Mouse (Mus musculus): ENCODE measurements at regions not wholly inside any gene's neighbourhood (a gene's known extent, or its start where the extent isn't known, plus 50 kb on each side); places are given as distances from the start of the nearest gene placed in this dataset.

- CTCF ChIA-PET = no interaction called here
Observed at GRCm38 (mm10) chr13:60123964-60124363, 53.2 kb downstream of the Gas1 start.

GRCm38 (mm10) chr13:60123174-60123587, 54.0 kb downstream of the Gas1 start:
- CTCF ChIA-PET = no interaction called here

- CTCF ChIA-PET = no interaction called here
Observed at GRCm38 (mm10) chr13:60122341-60123173, 54.6 kb downstream of the Gas1 start.

GRCm38 (mm10) chr13:60111465-60111864, 65.7 kb downstream of the Gas1 start:
- CTCF ChIA-PET = no interaction called here

DNA sequence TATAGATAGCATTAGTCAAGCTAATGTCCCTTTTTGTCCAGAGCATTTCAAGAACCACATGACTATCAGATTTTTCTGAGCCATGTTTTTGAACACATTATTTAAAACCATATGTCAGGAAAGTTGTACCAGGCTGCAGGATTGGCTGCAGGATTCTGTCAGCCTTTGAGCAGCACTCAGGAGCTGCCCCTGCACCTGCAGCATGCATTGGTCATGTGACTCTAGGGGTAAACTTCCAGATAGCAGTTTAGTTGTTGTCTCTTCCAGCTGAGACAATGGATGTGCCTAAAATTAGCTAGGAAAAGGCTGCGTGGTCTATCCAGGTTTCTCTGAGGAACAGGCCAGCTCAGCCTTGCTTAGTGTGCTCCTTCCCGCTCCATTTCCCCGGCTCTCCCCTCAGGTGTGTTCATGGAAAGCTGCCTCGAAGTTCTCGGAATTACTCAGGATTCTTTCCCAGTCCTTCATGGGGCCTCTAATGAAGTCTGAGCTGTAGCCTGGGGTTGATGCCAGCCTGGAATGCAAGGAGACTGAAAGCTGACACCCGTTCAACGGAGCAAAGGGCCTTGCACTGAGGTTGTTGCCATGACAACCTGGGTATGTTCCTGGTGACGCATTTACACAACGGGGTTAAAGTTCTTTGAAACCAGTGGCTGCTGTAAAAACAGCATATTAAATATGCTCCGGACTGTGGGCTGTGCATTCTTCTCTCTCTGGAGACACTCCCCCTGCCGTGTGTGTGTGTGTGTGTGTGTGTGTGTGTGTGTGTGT, 66.9 kb downstream of the Gas1 start:
- CTCF ChIA-PET = no interaction called here

DNA sequence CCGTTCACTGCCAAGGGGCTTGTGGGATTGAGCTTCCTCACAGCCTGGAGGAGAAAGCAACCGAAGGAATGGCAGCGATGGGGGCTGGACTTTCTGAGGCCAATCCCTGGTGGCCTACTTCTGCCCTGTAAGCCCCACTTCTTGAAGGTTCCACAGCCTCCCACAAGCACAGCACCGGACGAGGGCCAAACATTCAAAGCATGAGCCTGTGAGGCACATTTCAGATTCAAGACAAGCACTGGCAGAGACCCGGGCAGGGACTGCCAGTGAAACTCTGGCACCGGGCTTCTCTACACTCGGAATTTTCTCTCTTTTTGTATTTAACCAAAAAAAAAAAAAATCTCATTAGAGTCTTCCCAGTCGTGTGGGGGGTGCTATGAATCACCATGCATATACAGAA, 71.9 kb downstream of the Gas1 start:
- CTCF ChIA-PET = no interaction called here

DNA sequence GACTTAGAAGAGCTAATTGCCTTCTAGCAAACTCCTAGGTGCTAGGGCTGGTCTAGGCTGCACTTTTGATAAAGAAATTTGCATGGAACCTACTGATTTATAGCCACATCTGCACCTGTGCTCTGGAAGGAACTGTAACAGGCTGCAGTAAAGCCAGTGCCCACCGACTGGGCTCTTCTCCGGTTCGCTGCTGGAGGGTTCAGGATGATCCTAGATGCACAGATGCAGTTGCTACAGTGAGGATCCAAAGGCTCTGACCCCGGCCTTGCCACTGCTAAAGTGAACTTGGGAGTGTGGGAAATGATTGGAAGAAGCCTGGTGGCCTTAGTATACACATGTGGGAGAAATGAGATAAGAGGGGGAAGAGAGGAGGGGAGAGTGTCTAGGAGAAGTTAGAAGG, 75.5 kb downstream of the Gas1 start:
- CTCF ChIA-PET = no interaction called here

- CTCF ChIA-PET = no interaction called here
Observed at GRCm38 (mm10) chr13:60100130-60101112, 76.7 kb downstream of the Gas1 start.

DNA sequence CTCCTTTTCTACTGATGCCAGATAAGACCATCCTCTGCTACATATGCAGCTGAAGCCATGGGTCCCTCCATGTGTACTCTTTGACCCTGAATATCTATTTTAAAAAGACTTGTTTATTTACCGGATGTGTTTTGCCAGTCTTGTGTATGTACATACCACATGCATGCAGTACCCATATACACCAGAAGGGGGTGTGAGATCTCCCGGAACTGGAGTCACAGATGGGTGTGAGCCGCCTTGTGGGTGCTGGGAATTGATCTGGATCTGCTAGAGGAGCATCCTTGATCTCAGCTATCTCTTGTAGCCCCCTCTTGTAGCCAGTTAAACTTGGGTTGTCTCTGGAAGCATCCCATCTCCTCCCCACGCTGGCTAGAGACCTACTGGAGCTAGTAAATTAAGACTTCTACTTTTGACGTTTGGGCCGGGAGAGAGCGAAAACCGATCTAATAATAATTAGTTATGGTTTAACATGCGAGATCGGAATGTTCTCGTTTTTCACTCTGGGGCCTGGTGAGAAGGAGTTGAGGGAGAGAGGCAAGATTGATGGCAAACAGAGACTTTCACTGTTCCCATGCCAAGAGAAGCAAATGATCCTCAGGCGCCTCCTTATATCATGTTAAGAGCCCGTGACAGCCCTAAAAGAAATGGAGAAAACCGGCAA, 77.6 kb downstream of the Gas1 start:
- CTCF ChIA-PET = no interaction called here

DNA sequence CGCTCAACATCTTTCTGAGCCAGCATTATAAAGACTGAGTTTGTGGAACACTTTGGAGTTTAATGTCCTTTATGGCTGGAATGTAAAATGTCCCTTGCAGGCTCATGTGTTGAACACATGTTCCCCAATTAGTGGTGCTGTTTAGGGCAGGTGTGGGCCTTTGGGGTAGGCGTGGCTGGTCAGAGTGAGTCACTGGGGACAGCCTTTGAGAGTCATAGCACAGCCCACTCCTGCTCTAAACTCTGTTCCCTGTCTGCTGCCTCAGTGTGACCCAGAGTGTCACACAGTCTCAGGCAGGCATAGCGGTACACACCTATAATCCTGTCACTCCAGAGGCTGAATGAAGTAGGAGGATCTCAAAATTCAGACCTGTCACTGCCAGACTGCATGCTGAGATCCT, 78.8 kb downstream of the Gas1 start:
- CTCF ChIA-PET = no interaction called here

- CTCF ChIA-PET = no interaction called here
Observed at GRCm38 (mm10) chr13:60097776-60098175, 79.4 kb downstream of the Gas1 start.

DNA sequence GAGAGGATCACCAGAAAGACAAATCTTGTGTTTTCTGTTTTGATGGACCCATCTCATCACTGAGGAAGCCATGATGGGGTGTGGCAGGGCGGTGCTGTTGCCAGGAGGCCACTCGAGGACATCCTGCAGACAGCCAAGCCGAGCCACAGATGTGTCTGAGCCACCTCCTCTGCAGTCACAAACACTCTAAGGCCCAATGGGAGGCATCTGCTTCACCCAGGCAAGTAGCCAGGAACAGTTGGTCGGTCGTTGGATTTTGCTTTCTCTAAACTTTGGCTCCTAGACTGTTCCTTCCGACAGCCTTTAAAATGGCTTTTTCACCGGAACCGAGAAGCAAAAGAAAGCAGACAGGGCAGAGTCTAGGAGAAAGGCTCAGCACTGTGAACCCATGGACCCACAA, 90.5 kb downstream of the Gas1 start:
- CTCF ChIA-PET = no interaction called here

DNA sequence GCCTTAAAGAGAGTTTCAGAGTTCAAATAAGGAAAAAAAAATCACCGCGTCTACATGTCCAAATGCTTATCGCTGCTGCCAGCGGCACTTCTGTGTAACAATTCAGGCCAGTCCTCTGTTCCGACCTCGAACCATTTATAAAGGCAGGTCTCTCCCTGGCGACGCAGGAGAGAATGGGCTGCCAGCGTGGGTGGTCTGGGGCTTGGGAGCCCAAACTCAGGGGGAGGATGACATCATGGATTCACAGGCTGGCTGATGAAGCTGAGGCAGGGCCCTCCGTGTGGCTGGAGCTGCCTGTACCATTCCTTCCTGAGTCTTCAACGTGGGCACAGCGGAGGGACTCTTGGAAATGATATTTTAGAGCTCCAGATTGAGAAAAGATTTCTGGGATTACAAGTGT, 92.2 kb downstream of the Gas1 start:
- CTCF ChIA-PET = no interaction called here

DNA sequence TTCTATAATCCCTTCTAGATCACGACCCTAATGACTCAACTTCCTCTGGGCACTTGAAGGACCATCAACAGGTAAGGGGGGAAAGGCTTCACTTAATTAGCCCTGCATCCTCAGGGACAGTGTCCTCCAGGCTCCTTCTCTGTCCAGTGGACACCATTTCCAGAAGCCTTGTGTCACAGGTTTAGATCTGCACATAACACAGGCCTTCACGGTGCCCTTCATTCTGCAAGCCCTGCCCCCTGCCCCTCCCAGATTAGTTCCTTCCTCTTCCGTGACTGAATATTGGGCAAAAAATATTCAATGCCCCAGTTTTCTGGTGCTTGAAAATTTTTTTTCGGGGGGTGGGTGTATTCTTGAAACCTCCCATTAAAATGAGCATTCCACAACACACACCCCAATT, 92.9 kb downstream of the Gas1 start:
- CTCF ChIA-PET = no interaction called here

DNA sequence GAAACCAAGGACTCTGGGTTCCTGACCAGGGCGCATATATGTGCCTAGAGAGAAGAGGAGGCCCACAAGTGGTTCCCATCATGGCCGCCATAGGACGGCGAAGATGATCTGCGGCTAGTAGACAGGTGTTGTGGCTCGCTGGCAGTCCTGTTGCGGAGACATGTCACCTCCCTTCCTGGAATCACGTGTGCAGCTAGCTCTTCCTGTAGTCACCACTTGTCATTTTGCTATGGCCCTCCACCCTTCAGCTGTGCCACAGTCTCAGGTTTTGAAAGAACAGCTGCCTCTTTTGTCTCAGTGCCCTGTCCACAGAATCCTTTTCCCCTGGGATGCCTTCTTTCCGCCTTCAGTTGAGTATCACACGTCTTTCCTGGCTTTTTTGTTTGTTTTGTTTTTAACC, 97.1 kb downstream of the Gas1 start:
- CTCF ChIA-PET = no interaction called here

GRCm38 (mm10) chr13:60078331-60079050, 98.7 kb downstream of the Gas1 start:
- CTCF ChIA-PET = no interaction called here

GRCm38 (mm10) chr13:60076147-60076800, 100.9 kb downstream of the Gas1 start:
- CTCF ChIA-PET = no interaction called here

GRCm38 (mm10) chr13:60071595-60071994, 105.6 kb downstream of the Gas1 start:
- CTCF ChIA-PET = no interaction called here

DNA sequence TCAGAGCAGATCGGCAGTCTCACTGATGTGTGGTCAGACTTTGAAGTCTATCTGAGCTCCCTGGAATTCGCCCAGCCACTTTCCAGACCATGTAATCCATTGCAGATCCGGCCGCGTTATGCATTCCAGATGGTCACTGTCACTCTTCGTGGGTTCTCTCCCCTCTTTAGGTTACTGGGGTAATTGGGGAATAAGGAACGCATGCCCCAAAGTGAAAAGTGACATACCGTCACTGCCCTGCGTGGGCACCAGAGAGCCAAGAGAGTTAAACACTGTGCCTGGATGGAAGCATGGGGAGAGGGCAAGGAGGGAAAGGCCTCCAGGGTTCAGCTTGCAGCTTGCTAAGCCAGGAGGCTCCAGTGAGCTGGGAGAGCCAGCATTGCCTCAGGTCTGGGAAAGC, 108.0 kb downstream of the Gas1 start:
- CTCF ChIA-PET = no interaction called here

- CTCF ChIA-PET = no interaction called here
Observed at GRCm38 (mm10) chr13:60067325-60067724, 109.8 kb downstream of the Gas1 start.

DNA sequence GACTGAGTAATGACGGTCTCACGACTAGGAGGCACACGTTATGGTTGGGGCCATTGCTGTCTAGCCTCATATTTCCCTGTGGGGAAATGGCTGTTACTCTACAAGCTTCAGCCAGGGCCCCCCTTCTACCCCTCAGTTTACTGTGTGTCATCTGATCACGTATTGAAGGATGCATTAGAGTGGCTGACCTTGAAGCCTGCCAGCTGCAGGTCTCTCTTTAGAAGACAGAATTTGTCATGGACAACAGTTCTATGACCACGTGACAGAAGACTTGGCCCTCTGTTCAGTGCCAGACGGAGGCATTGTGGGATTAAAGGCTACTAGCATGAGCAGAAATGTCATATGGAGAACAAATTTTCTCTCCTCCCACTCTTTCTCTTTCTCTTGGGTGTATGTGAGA, 115.6 kb downstream of the Gas1 start:
- CTCF ChIA-PET = no interaction called here
